Mouse (Mus musculus) neural tube, embryonic 11.5 days (tissue): ENCODE data around the gene Ocln. TPM values are rescaled to one million over a fixed set of nuclear protein-coding genes. Genes with fewer than 3 reads are reported as not detected.

Experiments used
- ATAC-seq: fragments of 200-750 bp; cut with Nextera tagmentation; 2 replicates; pipeline ENCODE4 v1.8.0; 2017; ENCODE audit warnings: moderate number of reproducible peaks, mild to moderate bottlenecking, moderate TSS enrichment, moderate library complexity; ENCODE audit not compliant: insufficient read depth, low FRiP score, low TSS enrichment
- DNase-seq: peaks from one replicate; pipeline ENCODE4 v3.0.0-alpha.2; 2015; ENCODE audit warnings: low spot score
- H3K27ac ChIP-seq: fragments of 300-500 bp; sonication (generic); 2 replicates; pipeline ENCODE4 v1.5.1; 2014; ENCODE audit warnings: low read depth, mild to moderate bottlenecking, low read length
- H3K27me3 ChIP-seq: fragments of 300-500 bp; sonication (generic); 2 replicates; pipeline ENCODE4 v1.6.1; 2014; ENCODE audit warnings: mild to moderate bottlenecking, low read length, mixed read lengths; ENCODE audit not compliant: control insufficient read depth, insufficient read depth
- H3K36me3 ChIP-seq: fragments of 300-500 bp; sonication (generic); 2 replicates; pipeline ENCODE4 v1.6.1; 2014; ENCODE audit warnings: mild to moderate bottlenecking, low read length, moderate library complexity, mixed read lengths; ENCODE audit not compliant: control insufficient read depth, insufficient read depth
- H3K4me1 ChIP-seq: fragments of 300-500 bp; sonication (generic); 2 replicates; pipeline ENCODE4 v1.6.1; 2014; ENCODE audit warnings: low read length, mixed read lengths; ENCODE audit not compliant: control insufficient read depth, insufficient read depth
- H3K4me2 ChIP-seq: fragments of 300-500 bp; sonication (generic); 2 replicates; pipeline ENCODE4 v1.6.1; 2014; ENCODE audit warnings: low read depth, mild to moderate bottlenecking, moderate library complexity
- H3K4me3 ChIP-seq: fragments of 300-500 bp; sonication (generic); 2 replicates; pipeline ENCODE4 v1.5.1; 2014; ENCODE audit warnings: low read depth, low read length
- H3K9ac ChIP-seq: fragments of 300-500 bp; sonication (generic); 2 replicates; pipeline ENCODE4 v1.6.1; 2014; ENCODE audit warnings: mild to moderate bottlenecking, low read length
- H3K9me3 ChIP-seq: fragments of 300-500 bp; sonication (generic); 2 replicates; pipeline ENCODE4 v1.6.1; 2016; ENCODE audit warnings: low read length; ENCODE audit not compliant: control insufficient read depth
- WGBS: fragments of 180-500 bp; shearing (Covaris S2); extraction: QIAGEN DNeasy Blood & Tissue Kit; methylation state at CpG from one replicate; pipeline ENCODE4 v1.1.7; 2014; 5-methylcytosine and 5-hydroxymethylcytosine counted together
- polyA plus RNA-seq: library from polyadenylated mRNA; unstranded; fragments of >200 nt; fragmentation: Nextera tagmentation; extraction: Ambion mirVana; gene quantifications from 2 replicates; pipeline ENCODE4 v1.2.1, GENCODE M21; 2014

The Ocln gene
- 1.3 and 1.5 TPM in 2 replicates for polyA plus RNA-seq

GRCm38 (mm10) chr13:100552369-100553041 is at the start of gene Ocln:
Ocln (minus strand) TSS chr13:100552718.
- ATAC-seq (peak; percentile 55; the same call in 1 of the 2 replicates), DNase-seq (peak; percentile 54)
- Histone ChIP-seq H3K4me1 (peaks cover 12% of the 10 kb centered on the region), H3K27ac (no peak within 1 kb of the TSS), H3K4me3 (peak within 1 kb of the TSS; percentile 53), H3K27me3 (peaks cover 42% of the 10 kb centered on the region), H3K4me2 (peak within 1 kb of the TSS; percentile 98), H3K9me3 (no peaks in the 10 kb centered on the region), H3K36me3 (no peaks in the 10 kb centered on the region), H3K9ac (peak within 1 kb of the TSS; percentile 39; the same call in 1 of the 2 replicates)
- WGBS: 1% methylated on average over 45 of the region's 45 CpGs

GRCm38 (mm10) chr13:100601034-100601433 is 48.5 kb upstream of the Ocln start:
- Histone ChIP-seq H3K4me1 (no peaks in the 10 kb centered on the region), H3K9me3 (no peaks in the 10 kb centered on the region), H3K4me3 (no peak overlapping the region), H3K4me2 (no peak overlapping the region), H3K9ac (no peak overlapping the region), H3K27me3 (no peaks in the 10 kb centered on the region), H3K27ac (no peak overlapping the region), H3K36me3 (no peaks in the 10 kb centered on the region)
- ATAC-seq (no peak), DNase-seq (no peak)
- 69% methylated on average over 8 of the region's 8 CpGs for whole genome bisulfite sequencing

GRCm38 (mm10) chr13:100600317-100600716 is 47.8 kb upstream of the Ocln start:
- 86% methylated on average over 12 of the region's 12 CpGs for WGBS
- no peak overlapping the region for H3K4me3 ChIP-seq
- H3K27me3 ChIP-seq: no peaks in the 10 kb centered on the region
- no peaks in the 10 kb centered on the region for H3K4me1 ChIP-seq
- no peak overlapping the region for H3K27ac ChIP-seq
- H3K36me3 ChIP-seq: no peaks in the 10 kb centered on the region
- ATAC-seq (no peak), DNase-seq (no peak)
- no peaks in the 10 kb centered on the region for H3K9me3 ChIP-seq
- H3K9ac ChIP-seq: no peak overlapping the region
- no peak overlapping the region for H3K4me2 ChIP-seq

- no peak for ATAC-seq
Measured at GRCm38 (mm10) chr13:100597284-100597683, 44.8 kb upstream of the Ocln start.

GRCm38 (mm10) chr13:100595552-100595885 is 43.0 kb upstream of the Ocln start:
- no peak overlapping the region for H3K4me3 ChIP-seq
- H3K9ac ChIP-seq: no peak overlapping the region
- no peaks in the 10 kb centered on the region for H3K4me1 ChIP-seq
- WGBS: 76% methylated on average over 3 of the region's 3 CpGs
- H3K4me2 ChIP-seq: no peak overlapping the region
- no peak overlapping the region for H3K27ac ChIP-seq
- no peaks in the 10 kb centered on the region for H3K9me3 ChIP-seq
- no peak for ATAC-seq
- H3K36me3 ChIP-seq: no peaks in the 10 kb centered on the region
- no peaks in the 10 kb centered on the region for H3K27me3 ChIP-seq
- no peak for DNase-seq

More at GRCm38 (mm10) chr13:100597284-100597683, 44.8 kb upstream of the Ocln start:
- no peaks in the 10 kb centered on the region for H3K9me3 ChIP-seq
- no peak for DNase-seq
- H3K4me3 ChIP-seq: no peak overlapping the region
- 82% methylated on average over 9 of the region's 9 CpGs for WGBS
- no peak overlapping the region for H3K4me2 ChIP-seq
- H3K27ac ChIP-seq: no peak overlapping the region
- H3K9ac ChIP-seq: no peak overlapping the region
- H3K4me1 ChIP-seq: no peaks in the 10 kb centered on the region
- H3K36me3 ChIP-seq: no peaks in the 10 kb centered on the region
- no peaks in the 10 kb centered on the region for H3K27me3 ChIP-seq

- no peak for ATAC-seq
- H3K27me3 ChIP-seq: no peaks in the 10 kb centered on the region
- no peak overlapping the region for H3K9ac ChIP-seq
- no peak overlapping the region for H3K4me3 ChIP-seq
- H3K4me2 ChIP-seq: no peak overlapping the region
- no peaks in the 10 kb centered on the region for H3K36me3 ChIP-seq
- H3K4me1 ChIP-seq: no peaks in the 10 kb centered on the region
- 74% methylated on average over 5 of the region's 5 CpGs for WGBS
- no peak for DNase-seq
- no peaks in the 10 kb centered on the region for H3K9me3 ChIP-seq
- no peak overlapping the region for H3K27ac ChIP-seq
Measured at GRCm38 (mm10) chr13:100594838-100595551, 42.5 kb upstream of the Ocln start.

- no peaks in the 10 kb centered on the region for H3K36me3 ChIP-seq
- no peak overlapping the region for H3K27ac ChIP-seq
- DNase-seq: no peak
- H3K9me3 ChIP-seq: no peaks in the 10 kb centered on the region
- no peak overlapping the region for H3K4me3 ChIP-seq
- no peaks in the 10 kb centered on the region for H3K27me3 ChIP-seq
- no peak overlapping the region for H3K9ac ChIP-seq
- H3K4me2 ChIP-seq: no peak overlapping the region
- 67% methylated on average over 11 of the region's 17 CpGs for WGBS
- no peaks in the 10 kb centered on the region for H3K4me1 ChIP-seq
- ATAC-seq: peak; percentile 58; the same call in 1 of the 2 replicates
Measured at GRCm38 (mm10) chr13:100594041-100594792, 41.7 kb upstream of the Ocln start.

- H3K27ac ChIP-seq: no peak overlapping the region
- H3K27me3 ChIP-seq: no peaks in the 10 kb centered on the region
- 90% methylated on average over 11 of the region's 12 CpGs for WGBS
- ATAC-seq (no peak), DNase-seq (no peak)
- H3K36me3 ChIP-seq: no peaks in the 10 kb centered on the region
- no peaks in the 10 kb centered on the region for H3K9me3 ChIP-seq
- H3K9ac ChIP-seq: no peak overlapping the region
- H3K4me3 ChIP-seq: no peak overlapping the region
- H3K4me1 ChIP-seq: no peaks in the 10 kb centered on the region
- no peak overlapping the region for H3K4me2 ChIP-seq
Measured at GRCm38 (mm10) chr13:100588646-100589045, 36.1 kb upstream of the Ocln start.
